Mouse (Mus musculus): ENCODE results near the gene Cisd1.

GRCm38 (mm10) chr10:71323669-71324068, 21.1 kb downstream of the Cisd1 start:
- no peak for TF ChIP-seq CTCF (IDR thresholded peaks at IDR 0.05; ENCODE audit: borderline replicate concordance, insufficient read depth, low read length)
- TF ChIP-seq POLR2A (IDR thresholded peaks at IDR 0.05; ENCODE audit: low read depth, low read length), result no peak
